Mouse (Mus musculus) frontal cortex, postnatal 14 days (tissue): ENCODE data around the gene Sbk1.
"Not testable (repeated sequence)": the region's sequence is repeated elsewhere in the genome, so short reads cannot be mapped to it uniquely, and the experiment has no call there.

Experiments used
- DNase-seq, 2 experiments: peaks; one replicate each; pipeline ENCODE4 v3.0.0; 2022; ENCODE audit warnings: low spot score in 2 of 2

The Sbk1 gene

DNA sequence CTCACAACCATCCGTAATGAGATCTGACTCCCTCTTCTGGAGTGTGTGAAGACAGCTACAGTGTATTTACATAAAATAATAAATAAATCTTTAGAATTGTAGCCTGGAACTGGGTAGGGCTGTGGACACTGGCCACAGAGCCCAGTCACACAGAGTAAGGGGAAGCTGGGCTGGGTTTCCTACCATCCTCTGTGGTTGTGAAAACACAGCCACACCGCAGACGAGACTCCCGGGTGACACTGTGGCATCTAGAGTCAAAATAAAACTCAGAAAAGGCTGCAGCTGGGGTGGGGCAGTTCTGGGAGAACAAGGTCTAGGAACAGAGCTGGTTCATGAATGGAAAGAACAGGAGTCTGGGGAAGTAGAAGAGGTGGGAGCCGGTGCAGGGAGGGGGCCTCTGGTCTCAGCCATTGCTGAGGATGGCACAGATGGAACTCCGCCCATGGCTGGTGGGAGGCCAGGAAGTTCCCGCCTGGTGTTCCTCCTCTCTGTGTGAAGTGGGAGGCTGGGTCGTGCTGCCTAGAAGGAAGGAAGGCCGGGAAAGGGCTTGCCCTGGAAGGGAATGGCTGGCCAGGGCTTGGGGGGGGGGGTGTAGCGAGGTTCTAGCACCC lies 15.2 kb downstream of the Sbk1 start:
- DNase-seq, result peak in 1 of 2 experiments; percentile 61

- DNase-seq, result no peak
Observed at GRCm38 (mm10) chr7:126288104-126288497, 15.7 kb downstream of the Sbk1 start.

DNA sequence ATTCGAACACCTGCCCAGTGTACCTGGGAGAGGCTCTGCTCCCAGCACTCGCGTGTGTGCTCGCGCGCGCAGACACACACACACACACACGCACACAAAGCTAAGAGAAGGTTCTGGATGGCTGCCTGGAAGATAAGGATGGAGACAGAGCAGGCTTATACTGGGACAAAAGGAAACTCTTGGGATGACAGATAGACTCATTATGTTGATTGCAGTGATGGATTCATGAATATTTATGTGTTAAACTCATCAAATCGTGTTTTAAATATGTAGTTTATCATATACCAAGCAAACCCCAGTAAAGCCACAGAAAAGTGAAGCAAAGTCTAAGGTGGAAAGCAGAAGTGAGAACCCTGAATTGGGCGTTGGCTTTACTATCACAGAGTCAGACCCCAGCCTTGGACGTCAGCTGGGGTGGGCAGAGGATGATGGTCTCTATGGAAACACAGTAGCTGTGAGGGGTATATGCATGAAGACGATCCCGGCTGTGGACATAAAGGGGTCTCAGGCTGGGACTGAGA lies 16.2 kb downstream of the Sbk1 start:
- peak in 1 of 2 experiments; percentile 3 for DNase-seq

- peak in 1 of 2 experiments; percentile 4 for DNase-seq
Observed at GRCm38 (mm10) chr7:126289371-126289770, 17.0 kb downstream of the Sbk1 start.

- no peak for DNase-seq
Observed at GRCm38 (mm10) chr7:126289956-126290355, 17.5 kb downstream of the Sbk1 start.

DNA sequence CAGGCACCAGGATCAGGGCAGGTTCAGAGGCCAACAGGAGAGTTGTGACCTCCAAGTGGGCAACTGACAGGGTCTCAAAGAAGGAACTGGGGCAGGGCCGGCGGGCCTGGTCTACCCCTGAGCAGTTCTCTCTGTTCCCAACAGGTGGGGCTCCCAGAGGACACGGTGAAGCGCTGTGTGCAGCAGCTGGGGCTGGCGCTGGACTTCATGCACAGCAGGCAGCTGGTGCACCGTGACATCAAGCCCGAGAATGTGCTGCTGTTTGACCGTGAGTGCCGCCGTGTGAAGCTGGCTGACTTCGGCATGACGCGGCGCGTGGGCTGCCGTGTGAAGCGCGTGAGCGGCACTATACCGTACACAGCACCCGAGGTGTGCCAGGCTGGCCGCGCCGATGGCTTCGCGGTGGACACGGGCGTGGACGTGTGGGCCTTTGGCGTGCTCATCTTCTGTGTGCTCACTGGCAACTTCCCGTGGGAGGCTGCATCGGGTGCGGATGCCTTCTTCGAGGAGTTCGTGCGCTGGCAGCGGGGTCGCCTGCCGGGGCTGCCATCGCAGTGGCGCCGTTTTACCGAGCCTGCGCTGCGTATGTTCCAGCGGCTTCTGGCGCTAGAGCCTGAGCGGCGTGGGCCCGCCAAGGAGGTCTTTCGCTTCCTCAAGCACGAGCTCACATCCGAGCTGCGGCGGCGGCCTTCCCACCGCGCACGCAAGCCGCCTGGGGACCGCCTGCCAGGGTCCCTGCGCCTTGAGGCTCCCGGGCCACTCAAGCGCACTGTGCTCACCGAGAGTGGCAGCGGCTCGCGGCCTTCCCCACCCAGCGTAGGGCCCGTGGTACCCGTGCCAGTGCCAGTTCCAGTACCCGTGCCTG lies 19.5 kb downstream of the Sbk1 start:
- peak in 1 of 2 experiments; percentile 4 for DNase-seq

- DNase-seq, result no peak
Observed at GRCm38 (mm10) chr7:126293091-126293490, 20.7 kb downstream of the Sbk1 start.

- DNase-seq, result peak in 1 of 2 experiments; percentile 29
Observed at GRCm38 (mm10) chr7:126297579-126298460, 25.4 kb downstream of the Sbk1 start.

- DNase-seq, result no peak
Observed at GRCm38 (mm10) chr7:126298856-126299255, 26.4 kb downstream of the Sbk1 start.

- DNase-seq, result not testable (repeated sequence)
Observed at GRCm38 (mm10) chr7:126301831-126302230, 29.4 kb downstream of the Sbk1 start.

DNA sequence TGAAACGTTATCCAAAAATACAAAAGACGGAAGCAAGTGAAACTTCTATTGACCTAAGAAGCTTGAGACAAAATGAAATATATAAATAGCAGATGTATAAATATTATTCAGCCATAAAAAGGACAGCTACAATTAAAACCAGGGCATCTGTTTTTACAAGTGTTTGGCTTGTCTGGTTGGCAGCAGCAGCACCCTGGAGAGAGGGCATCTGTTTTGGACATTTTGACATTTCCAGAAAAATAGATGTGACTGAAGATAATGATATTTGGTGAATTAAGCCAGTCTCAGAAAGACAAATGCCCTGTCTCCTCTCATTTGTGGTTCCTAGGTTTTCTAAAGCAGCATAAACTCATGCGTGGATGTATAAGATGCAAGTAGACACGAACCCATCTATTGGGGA lies 39.4 kb downstream of the Sbk1 start:
- DNase-seq, result no peak

- DNase-seq, result no peak
Observed at GRCm38 (mm10) chr7:126313309-126313708, 40.9 kb downstream of the Sbk1 start.

DNA sequence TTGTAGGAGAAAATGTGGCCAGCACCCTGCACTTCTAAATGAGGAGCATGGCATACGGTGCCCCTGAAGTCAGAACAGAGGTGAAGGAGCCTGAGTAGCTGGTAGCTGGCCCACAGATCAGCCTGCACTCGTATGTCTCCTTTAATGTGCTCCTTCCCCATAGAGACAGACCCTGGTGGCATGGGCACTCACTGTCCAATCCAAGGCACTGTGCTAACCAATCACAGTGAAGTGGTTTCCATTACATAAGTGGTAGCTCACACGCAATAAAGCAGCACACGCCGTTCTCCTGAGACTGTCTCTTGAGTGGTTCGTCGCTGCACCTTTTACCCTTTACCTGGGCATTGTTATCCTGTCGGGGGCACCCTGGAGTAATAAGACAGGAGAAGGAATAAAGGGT lies 41.9 kb downstream of the Sbk1 start:
- no peak for DNase-seq

DNA sequence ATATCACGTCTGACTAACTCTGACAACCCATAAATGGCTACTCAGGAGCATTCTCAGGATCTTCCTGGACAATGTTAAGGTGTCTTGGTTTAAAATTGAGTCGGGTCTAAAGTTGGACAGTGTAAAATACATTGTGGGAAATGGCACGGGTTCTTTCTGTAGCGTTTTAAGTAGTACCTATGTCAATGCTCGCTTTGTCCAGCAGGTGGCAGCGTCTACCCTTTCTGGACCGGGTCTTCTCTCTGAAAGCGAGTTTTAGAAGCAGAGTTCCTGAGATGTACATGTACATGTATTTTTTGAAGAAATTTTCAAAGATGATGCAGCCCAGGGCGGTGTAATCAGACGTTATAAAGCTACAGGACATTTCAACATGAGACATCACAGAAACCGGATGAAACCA lies 51.3 kb downstream of the Sbk1 start:
- peak; percentile 45 to 83 for DNase-seq

- no peak for DNase-seq
Observed at GRCm38 (mm10) chr7:126324791-126325190, 52.4 kb downstream of the Sbk1 start.

DNA sequence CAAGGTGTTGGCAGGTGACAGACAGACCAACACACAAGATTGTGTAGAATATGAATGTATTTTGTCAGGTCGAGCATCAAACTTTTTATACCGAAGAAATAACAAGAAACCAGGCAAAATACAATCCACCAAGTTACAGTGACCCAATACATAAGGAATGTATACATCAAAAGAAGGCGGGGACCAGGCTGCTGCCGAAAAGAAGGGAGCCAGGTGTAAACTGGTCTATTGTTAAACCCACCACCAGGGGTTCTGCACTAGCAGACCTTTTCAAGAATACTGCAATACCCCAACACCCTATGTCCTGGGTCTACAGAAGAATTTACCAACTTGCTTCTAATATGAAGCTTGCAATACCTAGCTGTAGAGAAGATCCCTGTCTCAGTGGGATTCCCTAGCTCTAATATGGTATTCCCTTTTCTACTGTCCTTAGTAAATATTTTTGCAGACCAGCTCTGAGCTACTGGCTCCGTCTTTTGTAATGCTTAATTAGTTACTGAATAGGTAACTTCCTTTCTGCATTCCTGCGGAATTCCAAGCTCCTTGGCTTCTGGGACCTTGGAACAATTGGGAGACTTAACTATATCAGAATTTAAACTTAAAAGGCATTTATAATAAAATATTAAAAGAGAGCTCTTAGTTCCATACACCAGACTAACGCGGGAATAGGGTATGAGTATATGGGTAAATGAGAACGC lies 53.3 kb downstream of the Sbk1 start:
- DNase-seq, result not testable (repeated sequence)

- not testable (repeated sequence) for DNase-seq
Observed at GRCm38 (mm10) chr7:126328848-126329247, 56.4 kb downstream of the Sbk1 start.

GRCm38 (mm10) chr7:126329907-126330645 lies 57.7 kb downstream of the Sbk1 start:
- no peak for DNase-seq

DNA sequence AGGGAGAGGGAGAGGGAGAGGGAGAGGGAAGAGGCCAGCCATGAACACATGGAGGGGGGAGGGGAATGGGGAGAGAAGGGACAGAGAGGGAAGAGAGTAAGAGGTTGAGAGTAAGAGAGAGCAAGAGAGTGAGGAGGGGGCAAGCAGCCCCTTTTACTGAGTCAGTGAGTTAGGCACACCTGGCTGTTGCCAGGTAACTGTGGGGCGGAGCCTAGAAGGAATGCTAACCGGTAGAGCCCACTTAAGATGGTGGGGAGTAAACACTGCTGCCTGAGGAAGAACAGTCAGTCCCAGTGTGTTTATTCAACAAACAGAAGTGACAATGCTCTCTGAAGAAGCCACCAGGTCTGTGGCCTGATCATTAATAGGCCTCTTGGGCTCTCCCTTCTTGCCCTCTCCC lies 58.3 kb downstream of the Sbk1 start:
- no peak for DNase-seq

- DNase-seq, result no peak
Observed at GRCm38 (mm10) chr7:126332691-126333090, 60.3 kb downstream of the Sbk1 start.

- no peak for DNase-seq
Observed at GRCm38 (mm10) chr7:126335556-126335955, 63.1 kb downstream of the Sbk1 start.
